Mouse (Mus musculus): Measurements from ENCODE around the gene Ssna1.

GRCm38 (mm10) chr2:25227406-25227805 is 44.8 kb downstream of the Ssna1 start:
- TF ChIP-seq EP300 (IDR thresholded peaks at IDR 0.05; ENCODE audit: low read depth), result no peak
- TF ChIP-seq CTCF (IDR thresholded peaks at IDR 0.05; ENCODE audit: low read depth), result no peak

Measured in liver, embryonic 14.5 days (tissue).